Mouse (Mus musculus) c-Kit-positive CD71-positive TER-119-negative erythroid progenitor cells, embryonic 14.5 days (primary cell): ENCODE data around the gene Ap5s1.
A peak's percentile ranks its signal among the peaks of the same experiment; 100 is the strongest.

Source experiments
- DNase-seq: peaks from one replicate; pipeline ENCODE4 v3.0.0-alpha.2; 2013; ENCODE audit warnings: low read depth

Gene Ap5s1

GRCm38 (mm10) chr2:131187602-131187922 is 19.3 kb upstream of the Ap5s1 start:
- DNase-seq = no peak

- DNase-seq = no peak
Measured at GRCm38 (mm10) chr2:131188311-131188710, 18.6 kb upstream of the Ap5s1 start.

- DNase-seq = no peak
Measured at GRCm38 (mm10) chr2:131189521-131190309, 17.2 kb upstream of the Ap5s1 start.

- no peak for DNase-seq
Measured at GRCm38 (mm10) chr2:131190344-131191004, 16.4 kb upstream of the Ap5s1 start.

- no peak for DNase-seq
Measured at GRCm38 (mm10) chr2:131191005-131191390, 15.9 kb upstream of the Ap5s1 start.

- no peak for DNase-seq
Measured at GRCm38 (mm10) chr2:131196606-131197316, 10.1 kb upstream of the Ap5s1 start.

GRCm38 (mm10) chr2:131200710-131201109 is 6.2 kb upstream of the Ap5s1 start:
- no peak for DNase-seq

- DNase-seq = no peak
Measured at GRCm38 (mm10) chr2:131201262-131201661, 5.6 kb upstream of the Ap5s1 start.

GRCm38 (mm10) chr2:131203816-131204409 is 3.0 kb upstream of the Ap5s1 start:
- no peak for DNase-seq

GRCm38 (mm10) chr2:131204410-131204981 is 2.4 kb upstream of the Ap5s1 start:
- DNase-seq = no peak

- DNase-seq = peak; percentile 93
Measured at GRCm38 (mm10) chr2:131205521-131206182, 1.2 kb upstream of the Ap5s1 start.

- no peak for DNase-seq
Measured at GRCm38 (mm10) chr2:131208356-131208755, 1.5 kb downstream of the Ap5s1 start.

GRCm38 (mm10) chr2:131209125-131209795 is 2.4 kb downstream of the Ap5s1 start:
- no peak for DNase-seq

GRCm38 (mm10) chr2:131209969-131210792 is 3.3 kb downstream of the Ap5s1 start:
- peak; percentile 83 for DNase-seq

- DNase-seq = no peak
Measured at GRCm38 (mm10) chr2:131211026-131211615, 4.2 kb downstream of the Ap5s1 start.

GRCm38 (mm10) chr2:131213773-131214172 is 6.9 kb downstream of the Ap5s1 start:
- DNase-seq = peak; percentile 73

GRCm38 (mm10) chr2:131215941-131216858 is 9.3 kb downstream of the Ap5s1 start:
- no peak for DNase-seq

GRCm38 (mm10) chr2:131220030-131220429 is 13.2 kb downstream of the Ap5s1 start:
- no peak for DNase-seq
